Mouse (Mus musculus) ES-Bruce4 (cell line): ENCODE measurements around the gene Papss1.

ENCODE experiments used
- CTCF ChIP-seq: IDR thresholded peaks from one replicate; pipeline ENCODE4 v1.8.1; 2011; ENCODE audit warnings: low read depth, low read length
- EP300 ChIP-seq: IDR thresholded peaks from 2 replicates; pipeline ENCODE4 v1.6.1; 2011; ENCODE audit warnings: low read depth, low read length; ENCODE audit not compliant: insufficient read depth
- POLR2A ChIP-seq: IDR thresholded peaks from one replicate; pipeline ENCODE4 v1.8.1; 2011; ENCODE audit warnings: low read length; ENCODE audit not compliant: insufficient read depth

- TF ChIP-seq POLR2A (no peak), CTCF (no peak), EP300 (no peak)
Measured at GRCm38 (mm10) chr3:131521206-131521605, 43.4 kb upstream of the Papss1 start.
